Mouse (Mus musculus) thymus, adult 2 months (tissue): ENCODE measurements at regions not wholly inside any gene's neighbourhood (a gene's known extent, or its start where the extent isn't known, plus 50 kb on each side); places are given as distances from the start of the nearest gene placed in this dataset.

Experiments used
- CTCF ChIP-seq: fragments of 200-500 bp; IDR thresholded peaks from 2 replicates; pipeline ENCODE4 v1.5.1; 2012; ENCODE audit warnings: mild to moderate bottlenecking, control low read depth, low read length, moderate library complexity, borderline replicate concordance; ENCODE audit not compliant: control insufficient read depth, poor library complexity, insufficient read depth; ENCODE audit errors: extremely low read depth
- POLR2A ChIP-seq: fragments of 200-500 bp; IDR thresholded peaks from 2 replicates; pipeline ENCODE4 v1.6.1; 2012; ENCODE audit warnings: mild to moderate bottlenecking, low read length, control low read depth, moderate library complexity; ENCODE audit not compliant: control insufficient read depth, poor library complexity, insufficient read depth; ENCODE audit errors: extremely low read depth

GRCm38 (mm10) chr2:167798969-167799513 is 109.4 kb upstream of the Tmem189 start:
- no peak for TF ChIP-seq CTCF
- TF ChIP-seq POLR2A, result no peak
